Mouse (Mus musculus): ENCODE measurements around the gene Bmper. TPM values are rescaled to one million over a fixed set of nuclear protein-coding genes. Genes with fewer than 3 reads are reported as not detected.

The Bmper gene
- polyA plus RNA-seq, 1 experiment from 2014 or later, result 12.4 TPM

GRCm38 (mm10) chr9:23485851-23486250 lies 263.0 kb downstream of the Bmper start:
- no peak overlapping the region for H3K4me3 ChIP-seq
- H3K4me1 ChIP-seq (replicated peaks), result peaks cover 13% of the 10 kb centered on the region
- H3K27ac ChIP-seq (ENCODE audit: poor library complexity, severe bottlenecking), result no peak overlapping the region
- H3K27me3 ChIP-seq (replicated peaks), result no peaks in the 10 kb centered on the region
- WGBS, result 73% methylated on average over 4 of the region's 4 CpGs
- no peak overlapping the region for H3K4me2 ChIP-seq
- H3K9ac ChIP-seq, result no peak overlapping the region
- H3K36me3 ChIP-seq, result no peaks in the 10 kb centered on the region
- H3K9me3 ChIP-seq (replicated peaks), result no peaks in the 10 kb centered on the region
- ATAC-seq (ENCODE audit: insufficient number of reproducible peaks, low FRiP score), result no peak

- 61% methylated on average over 5 of the region's 5 CpGs for WGBS
- H3K9ac ChIP-seq, result no peak overlapping the region
- H3K36me3 ChIP-seq, result no peaks in the 10 kb centered on the region
- H3K4me3 ChIP-seq, result no peak overlapping the region
- no peaks in the 10 kb centered on the region for H3K9me3 ChIP-seq (replicated peaks)
- no peak overlapping the region for H3K4me2 ChIP-seq
- H3K27me3 ChIP-seq (replicated peaks), result no peaks in the 10 kb centered on the region
- ATAC-seq (ENCODE audit: insufficient number of reproducible peaks, low FRiP score), result no peak
- no peak overlapping the region for H3K27ac ChIP-seq (ENCODE audit: poor library complexity, severe bottlenecking)
- H3K4me1 ChIP-seq (replicated peaks), result peaks cover 10% of the 10 kb centered on the region
These were observed 264.0 kb downstream of the Bmper start for GRCm38 (mm10) chr9:23486725-23487378.

- H3K27me3 ChIP-seq (replicated peaks), result no peaks in the 10 kb centered on the region
- H3K9me3 ChIP-seq (replicated peaks), result no peaks in the 10 kb centered on the region
- no peaks in the 10 kb centered on the region for H3K36me3 ChIP-seq
- no peak overlapping the region for H3K4me3 ChIP-seq
- no peak overlapping the region for H3K9ac ChIP-seq
- no peak overlapping the region for H3K4me2 ChIP-seq
- ATAC-seq (ENCODE audit: insufficient number of reproducible peaks, low FRiP score), result no peak
- no peak overlapping the region for H3K27ac ChIP-seq (ENCODE audit: poor library complexity, severe bottlenecking)
- 82% methylated on average over 5 of the region's 5 CpGs for WGBS
- H3K4me1 ChIP-seq (replicated peaks), result peaks cover 10% of the 10 kb centered on the region
These were observed 265.4 kb downstream of the Bmper start for GRCm38 (mm10) chr9:23488265-23488664.

- WGBS, result 57% methylated on average over 4 of the region's 4 CpGs
- Histone ChIP-seq H3K4me2 (no peak overlapping the region), H3K4me3 (no peak overlapping the region), H3K36me3 (no peaks in the 10 kb centered on the region), H3K4me1 (replicated peaks) (peaks cover 5% of the 10 kb centered on the region), H3K9me3 (replicated peaks) (no peaks in the 10 kb centered on the region), H3K27ac (ENCODE audit: poor library complexity, severe bottlenecking) (no peak overlapping the region), H3K9ac (no peak overlapping the region), H3K27me3 (replicated peaks) (no peaks in the 10 kb centered on the region)
- ATAC-seq (ENCODE audit: insufficient number of reproducible peaks, low FRiP score), result no peak
These were observed 272.5 kb downstream of the Bmper start for GRCm38 (mm10) chr9:23495400-23495799.

GRCm38 (mm10) chr9:23497626-23498025 lies 274.8 kb downstream of the Bmper start:
- Histone ChIP-seq H3K9me3 (replicated peaks) (no peaks in the 10 kb centered on the region), H3K27ac (ENCODE audit: poor library complexity, severe bottlenecking) (no peak overlapping the region), H3K9ac (no peak overlapping the region), H3K36me3 (no peaks in the 10 kb centered on the region), H3K27me3 (replicated peaks) (no peaks in the 10 kb centered on the region), H3K4me2 (no peak overlapping the region), H3K4me1 (replicated peaks) (no peaks in the 10 kb centered on the region; the same call in none of the 2 replicates), H3K4me3 (no peak overlapping the region)
- WGBS, result 25% methylated on average over 3 of the region's 3 CpGs
- no peak for ATAC-seq (ENCODE audit: insufficient number of reproducible peaks, low FRiP score)

GRCm38 (mm10) chr9:23533870-23534269 lies 311.0 kb downstream of the Bmper start:
- no peak overlapping the region for H3K4me3 ChIP-seq
- 19% methylated on average over 1 of the region's 1 CpGs for WGBS
- no peak overlapping the region for H3K27ac ChIP-seq (ENCODE audit: poor library complexity, severe bottlenecking)
- no peaks in the 10 kb centered on the region for H3K9me3 ChIP-seq (replicated peaks)
- no peak overlapping the region for H3K9ac ChIP-seq
- no peaks in the 10 kb centered on the region for H3K36me3 ChIP-seq
- no peaks in the 10 kb centered on the region for H3K27me3 ChIP-seq (replicated peaks)
- H3K4me1 ChIP-seq (replicated peaks), result peaks cover 13% of the 10 kb centered on the region
- no peak overlapping the region for H3K4me2 ChIP-seq
- ATAC-seq (ENCODE audit: insufficient number of reproducible peaks, low FRiP score), result no peak

Data from heart, embryonic 12.5 days (tissue).